Mouse (Mus musculus): Measurements from ENCODE around the gene Zfp488.

- TF ChIP-seq GATA1 (IDR thresholded peaks at IDR 0.05; ENCODE audit: low read length) (no peak), TAL1 (IDR thresholded peaks at IDR 0.05; ENCODE audit: low read length) (no peak)
Measured at GRCm38 (mm10) chr14:34000076-34000475, 21.5 kb upstream of the Zfp488 start.

Data from erythroblast, embryonic 14.5 days (primary cell).